15 mouse cellular contexts compared by ENCODE assay signal in genomic region chr7:126126502-126126901, GRCm38 (mm10). TPM values are rescaled to one million over a fixed set of nuclear protein-coding genes. Genes with fewer than 3 reads are reported as not detected.
DNase-seq lines count a peak whose midpoint lies in the region; ATAC-seq and TF ChIP-seq lines count a peak whose summit lies in the region.
"Had no signal": no experiment of that assay in that cellular context is flagged by ENCODE, and none has a peak within 500 bp of the region (broad histone marks: within the 10 kb centered on the region; RNA-seq: fewer than 3 reads in every experiment).

No protein-coding gene starts in this region.

- H3K9ac ChIP-seq in heart, embryonic 12.5 days = no peak overlapping the region
- no peak overlapping the region for H3K9ac ChIP-seq in MEL (ENCODE audit: control insufficient read depth, low read depth, low read length, poor library complexity, severe bottlenecking)
- H3K9ac ChIP-seq in liver, embryonic 11.5 days (ENCODE audit: low read depth, low read length) = no peak overlapping the region
- no peak overlapping the region for H3K9ac ChIP-seq in stomach, embryonic 14.5 days (replicated peaks; ENCODE audit: low read depth, low read length)
- H3K9ac ChIP-seq: hindbrain, embryonic 12.5 days; limb, embryonic 15.5 days; midbrain, embryonic 13.5 days had no signal

- peak; percentile 56 to 69; a peak in 3 of 4 replicates for TF ChIP-seq EP300 in MEL (IDR thresholded peaks at IDR 0.05; ENCODE audit: low read depth in 1 of 2, low read length in 2 of 2)

- H3K4me1 ChIP-seq in heart, embryonic 12.5 days (replicated peaks) = peaks cover 46% of the 10 kb centered on the region
- peaks cover 8 to 15% of the 10 kb centered on the region in 2 experiments; a peak in 3 of 4 replicates for H3K4me1 ChIP-seq in MEL (ENCODE audit: control insufficient read depth in 1 of 2, insufficient read depth in 2 of 2, low read length in 2 of 2)
- H3K4me1 ChIP-seq in liver, embryonic 11.5 days (replicated peaks; ENCODE audit: control insufficient read depth, insufficient read depth, low read length) = peaks cover 15% of the 10 kb centered on the region
- H3K4me1 ChIP-seq in stomach, embryonic 14.5 days (ENCODE audit: control insufficient read depth, insufficient read depth, low read length) = no peaks in the 10 kb centered on the region
- H3K4me1 ChIP-seq in limb, embryonic 10.5 days = no peaks in the 10 kb centered on the region
- H3K4me1 ChIP-seq: hindbrain, embryonic 12.5 days; midbrain, embryonic 13.5 days had no signal

- ATAC-seq in heart, embryonic 12.5 days (ENCODE audit: insufficient number of reproducible peaks, low FRiP score) = peak; percentile 45; the same call in 1 of the 2 replicates
- peak; percentile 83 for ATAC-seq in liver, embryonic 11.5 days (replicated peaks; ENCODE audit: low FRiP score)
- peak; percentile 72 for ATAC-seq in stomach, embryonic 14.5 days (ENCODE audit: insufficient number of reproducible peaks, insufficient read depth, low FRiP score, low read depth)
- ATAC-seq: forebrain, embryonic 16.5 days; midbrain, embryonic 13.5 days had no signal

- H3K27ac ChIP-seq in heart, embryonic 12.5 days (ENCODE audit: poor library complexity, severe bottlenecking) = peak overlapping the region; percentile 60
- H3K27ac ChIP-seq in MEL (ENCODE audit: control insufficient read depth, low read depth, low read length) = 0 out of 2 replicates have a peak overlapping the region, but pooled peaks have one; percentile 6
- H3K27ac ChIP-seq in liver, embryonic 11.5 days (ENCODE audit: low read depth, low read length) = no peak overlapping the region
- H3K27ac ChIP-seq in stomach, embryonic 14.5 days (ENCODE audit: low read length) = no peak overlapping the region; the same call in 1 of the 2 replicates
- H3K27ac ChIP-seq in limb, embryonic 10.5 days = no peak overlapping the region
- H3K27ac ChIP-seq: hindbrain, embryonic 12.5 days; limb, embryonic 15.5 days; midbrain, embryonic 13.5 days had no signal

- no peak overlapping the region for H3K4me3 ChIP-seq in heart, embryonic 12.5 days
- H3K4me3 ChIP-seq in MEL (ENCODE audit: control insufficient read depth in 1 of 2, insufficient read depth in 1 of 2, low read depth in 2 of 2, low read length in 2 of 2) = no peak overlapping the region
- H3K4me3 ChIP-seq in liver, embryonic 11.5 days (ENCODE audit: low read depth, low read length) = no peak overlapping the region
- no peak overlapping the region for H3K4me3 ChIP-seq in stomach, embryonic 14.5 days (ENCODE audit: low read depth, low read length)
- no peak overlapping the region for H3K4me3 ChIP-seq in limb, embryonic 10.5 days
- H3K4me3 ChIP-seq: hindbrain, embryonic 12.5 days; limb, embryonic 15.5 days; midbrain, embryonic 13.5 days had no signal

- no peak for TF ChIP-seq CTCF in MEL (IDR thresholded peaks at IDR 0.05 in 2 of 3, conservative IDR thresholded peaks at IDR 0.05 in 1 of 3; ENCODE audit: control insufficient read depth in 1 of 3, insufficient read depth in 1 of 3, low read depth in 2 of 3, low read length in 3 of 3, poor library complexity in 1 of 3, severe bottlenecking in 1 of 3)

- 14% methylated on average over 3 of the region's 3 CpGs for WGBS in heart, embryonic 12.5 days
- WGBS in liver, embryonic 11.5 days = 37% methylated on average over 3 of the region's 3 CpGs
- 62% methylated on average over 3 of the region's 3 CpGs for WGBS in stomach, embryonic 14.5 days
- WGBS in limb, embryonic 10.5 days = 82% methylated on average over 3 of the region's 3 CpGs

- TF ChIP-seq POLR2A in MEL (IDR thresholded peaks at IDR 0.05; ENCODE audit: control insufficient read depth in 1 of 2, insufficient read depth in 1 of 2, low read depth in 1 of 2, low read length in 2 of 2, poor library complexity in 1 of 2) = no peak

- H3K9me3 ChIP-seq in heart, embryonic 12.5 days (replicated peaks) = no peaks in the 10 kb centered on the region
- no peaks in the 10 kb centered on the region for H3K9me3 ChIP-seq in MEL (replicated peaks; ENCODE audit: insufficient read depth, low read length)
- H3K9me3 ChIP-seq in liver, embryonic 11.5 days (ENCODE audit: control insufficient read depth, low read length) = no peaks in the 10 kb centered on the region
- no peaks in the 10 kb centered on the region for H3K9me3 ChIP-seq in stomach, embryonic 14.5 days (ENCODE audit: control insufficient read depth, low read depth, low read length)
- H3K9me3 ChIP-seq in limb, embryonic 10.5 days (replicated peaks) = no peaks in the 10 kb centered on the region
- H3K9me3 ChIP-seq: hindbrain, embryonic 12.5 days; limb, embryonic 15.5 days; midbrain, embryonic 13.5 days had no signal

- intact Hi-C loops in heart, postnatal 25 days (cut with DNase I) = no loop called here

- DNase-seq in heart, postnatal 25 days (ENCODE audit: low spot score) = no peak
- DNase-seq in MEL (ENCODE audit: low read depth, low spot score) = peak; percentile 71
- DNase-seq in liver, embryonic 11.5 days (ENCODE audit: low spot score) = no peak
- no peak for DNase-seq in limb, embryonic 10.5 days (ENCODE audit: low spot score)
- no peak for DNase-seq in kidney, postnatal 25 days
- DNase-seq: cerebellum, adult 2 months; embryo, embryonic 11 days; kidney, adult 2 months; right cerebral cortex, postnatal 4 days had no signal

- no peaks in the 10 kb centered on the region for H3K79me2 ChIP-seq in MEL (ENCODE audit: control insufficient read depth, insufficient read depth, low read length, poor library complexity)

- H3K27me3 ChIP-seq in heart, embryonic 12.5 days (replicated peaks) = no peaks in the 10 kb centered on the region
- no peaks in the 10 kb centered on the region for H3K27me3 ChIP-seq in MEL (ENCODE audit: control insufficient read depth in 1 of 2, insufficient read depth in 2 of 2, low read length in 2 of 2)
- H3K27me3 ChIP-seq in liver, embryonic 11.5 days (replicated peaks; ENCODE audit: control insufficient read depth, insufficient read depth, low read length) = no peaks in the 10 kb centered on the region
- no peaks in the 10 kb centered on the region for H3K27me3 ChIP-seq in stomach, embryonic 14.5 days (ENCODE audit: control insufficient read depth, insufficient read depth, low read length)
- H3K27me3 ChIP-seq in limb, embryonic 10.5 days (ENCODE audit: low read depth, poor library complexity, severe bottlenecking) = no peaks in the 10 kb centered on the region
- H3K27me3 ChIP-seq: hindbrain, embryonic 12.5 days; limb, embryonic 15.5 days; midbrain, embryonic 13.5 days had no signal

- peaks cover 52% of the 10 kb centered on the region for H3K36me3 ChIP-seq in heart, embryonic 12.5 days
- H3K36me3 ChIP-seq in MEL (ENCODE audit: control insufficient read depth in 1 of 2, insufficient read depth in 2 of 2, low read length in 2 of 2) = peaks cover 19 to 39% of the 10 kb centered on the region in 2 experiments
- H3K36me3 ChIP-seq in liver, embryonic 11.5 days (ENCODE audit: control insufficient read depth, insufficient read depth, low read length) = peaks cover 18% of the 10 kb centered on the region
- H3K36me3 ChIP-seq in stomach, embryonic 14.5 days (ENCODE audit: control insufficient read depth, insufficient read depth, low read length) = peaks cover 57% of the 10 kb centered on the region
- H3K36me3 ChIP-seq in limb, embryonic 10.5 days = peaks cover 95% of the 10 kb centered on the region

- no peak for TF ChIP-seq RAD21 in MEL (IDR thresholded peaks at IDR 0.05; ENCODE audit: low read depth, low read length)

- no peak overlapping the region for H3K4me2 ChIP-seq in heart, embryonic 12.5 days
- H3K4me2 ChIP-seq in liver, embryonic 11.5 days = no peak overlapping the region
- no peak overlapping the region for H3K4me2 ChIP-seq in stomach, embryonic 14.5 days (replicated peaks; ENCODE audit: low read depth, low read length)
- H3K4me2 ChIP-seq: hindbrain, embryonic 12.5 days; limb, embryonic 15.5 days; midbrain, embryonic 13.5 days had no signal

TF ChIP-seq in MEL, 35 proteins besides CTCF, POLR2A, EP300 and RAD21 (continues in another document):
- TF ChIP-seq KAT2A (conservative IDR thresholded peaks at IDR 0.05; ENCODE audit: low read depth, low read length) (no peak), ELF1 (IDR thresholded peaks at IDR 0.05; ENCODE audit: low read depth, low read length) (no peak), JUND (IDR thresholded peaks at IDR 0.05; ENCODE audit: low read depth, low read length) (no peak), TBP (IDR thresholded peaks at IDR 0.05; ENCODE audit: low read depth, low read length) (0 out of 2 replicates have a peak, but pooled peaks have one; percentile 27), NRF1 (IDR thresholded peaks at IDR 0.05; ENCODE audit: insufficient read depth, low read depth, low read length, poor library complexity, severe bottlenecking) (no peak), ZKSCAN1 (IDR thresholded peaks at IDR 0.05; ENCODE audit: low read depth, low read length) (no peak), ETS1 (IDR thresholded peaks at IDR 0.05; ENCODE audit: low read depth, low read length) (peak; percentile 57), ZMIZ1 (IDR thresholded peaks at IDR 0.05; ENCODE audit: low read depth, low read length) (no peak), TCF12 (IDR thresholded peaks at IDR 0.05; ENCODE audit: low read depth, low read length) (peak; percentile 81), RCOR1 (IDR thresholded peaks at IDR 0.05; ENCODE audit: low read depth, low read length) (peak; percentile 93), MAFK (IDR thresholded peaks at IDR 0.05; ENCODE audit: borderline replicate concordance, low read depth, low read length) (no peak), MEF2A (IDR thresholded peaks at IDR 0.05; ENCODE audit: extremely low read depth, insufficient replicate concordance, low read depth, low read length, poor library complexity, severe bottlenecking) (no peak), HCFC1 (IDR thresholded peaks at IDR 0.05; ENCODE audit: low read depth, low read length) (no peak), MXI1 (IDR thresholded peaks at IDR 0.05; ENCODE audit: low read depth, low read length) (0 out of 2 replicates have a peak, but pooled peaks have one; percentile 44), SMC3 (IDR thresholded peaks at IDR 0.05; ENCODE audit: low read depth, low read length) (no peak), E2F4 (IDR thresholded peaks at IDR 0.05; ENCODE audit: borderline replicate concordance, low read depth, low read length) (no peak), TAL1 (IDR thresholded peaks at IDR 0.05; ENCODE audit: low read length) (peak; percentile 58), SIN3A (IDR thresholded peaks at IDR 0.05; ENCODE audit: low read length) (peak; percentile 61)

RNA-seq across cellular contexts. Expression of gene Gsg1l, which starts 44.3 kb away (rescaled TPM):
- 12.0 and 12.2 TPM in 2 replicates for polyA plus RNA-seq in heart, embryonic 12.5 days (2016; fragmentation: Nextera tagmentation; extraction: Ambion mirVana)
- total RNA-seq in heart, postnatal 25 days (2021) = 10 to 100 TPM; 10.3 to 12.6 TPM
- not detected in 2 replicates for total RNA-seq in MEL (2012; rRNA removed)
- not detected for polyA plus RNA-seq in MEL (2012; ENCODE audit: insufficient read depth in 1 of 2, insufficient read length in 2 of 2, low read depth in 1 of 2, low replicate concordance in 2 of 2, missing spikeins in 1 of 2)
- polyA plus RNA-seq in liver, embryonic 11.5 days (2014; fragmentation: Nextera tagmentation; extraction: Ambion mirVana) = 0.21 and 0.23 TPM in 2 replicates
- polyA plus RNA-seq in stomach, embryonic 14.5 days (2014; fragmentation: Nextera tagmentation; extraction: Ambion mirVana) = 0.65 and 0.77 TPM in 2 replicates
- polyA plus RNA-seq in limb, embryonic 10.5 days (2016; fragmentation: Nextera tagmentation; extraction: Ambion mirVana) = 0.18 and 0.61 TPM in 2 replicates

Comparison
In these comparisons a context has a peak if more than half of its experiments do, and no peak if none do; other contexts are left out.
1. H3K27ac ChIP-seq: peak in heart, embryonic 12.5 days (single experiment) and MEL (single experiment); none in liver, embryonic 11.5 days (single experiment), stomach, embryonic 14.5 days (single experiment) and limb, embryonic 10.5 days (single experiment).
2. Peak in every context shown above with its lines, with median percentiles within 50 percentile points of each other: ATAC-seq.